In genomic region chr2:58663404-58664120, GRCm38 (mm10) we compare ENCODE assay signal across 9 mouse cellular contexts.
"Had no signal": no experiment of that assay in that cellular context is flagged by ENCODE, and none has a peak within 500 bp of the region (broad histone marks: within the 10 kb centered on the region; RNA-seq: fewer than 3 reads in every experiment).

No protein-coding gene starts in this region.

- DNase-seq: kidney, adult 9 months; kidney, postnatal 36 days; left cerebral cortex, postnatal 4 days; thymus, postnatal 4 days had no signal

- H3K4me3 ChIP-seq: limb, embryonic 13.5 days; midbrain, embryonic 12.5 days had no signal

- H3K27me3 ChIP-seq: limb, embryonic 13.5 days had no signal

- H3K36me3 ChIP-seq: limb, embryonic 13.5 days; midbrain, embryonic 12.5 days had no signal

- H3K9me3 ChIP-seq: limb, embryonic 13.5 days; midbrain, embryonic 12.5 days had no signal

- H3K4me2 ChIP-seq: limb, embryonic 13.5 days; midbrain, embryonic 12.5 days had no signal

- H3K27ac ChIP-seq: kidney, postnatal 0 days; limb, embryonic 13.5 days; liver, embryonic 14.5 days; midbrain, embryonic 12.5 days; stomach, postnatal 0 days had no signal

- H3K9ac ChIP-seq: limb, embryonic 13.5 days; liver, embryonic 14.5 days; midbrain, embryonic 12.5 days had no signal
